Mouse (Mus musculus) frontal cortex, postnatal 10 days (tissue): ENCODE measurements around the gene Mab21l3.
"Not testable (repeated sequence)": the region's sequence is repeated elsewhere in the genome, so short reads cannot be mapped to it uniquely, and the experiment has no call there.

Experiments used
- DNase-seq, 2 experiments: peaks; one replicate each; pipeline ENCODE4 v3.0.0; 2022; ENCODE audit warnings: low spot score in 2 of 2, mixed read lengths in 1 of 2

Mab21l3 gene

GRCm38 (mm10) chr3:101842372-101843094 is 6.2 kb downstream of the Mab21l3 start:
- DNase-seq: no peak

GRCm38 (mm10) chr3:101839327-101839726 is 9.4 kb downstream of the Mab21l3 start:
- no peak for DNase-seq

GRCm38 (mm10) chr3:101836971-101837370 is 11.8 kb downstream of the Mab21l3 start:
- no peak for DNase-seq

GRCm38 (mm10) chr3:101836532-101836931 is 12.2 kb downstream of the Mab21l3 start:
- DNase-seq: no peak

- DNase-seq: peak; percentile 35 to 50
These were observed 12.7 kb downstream of the Mab21l3 start for GRCm38 (mm10) chr3:101836045-101836444.

GRCm38 (mm10) chr3:101831189-101831858 is 17.4 kb downstream of the Mab21l3 start:
- DNase-seq: no peak

- DNase-seq: no peak
These were observed 18.7 kb downstream of the Mab21l3 start for GRCm38 (mm10) chr3:101829881-101830616.

GRCm38 (mm10) chr3:101828595-101828994 is 20.2 kb downstream of the Mab21l3 start:
- DNase-seq: no peak

GRCm38 (mm10) chr3:101827220-101827715 is 21.5 kb downstream of the Mab21l3 start:
- no peak for DNase-seq

- DNase-seq: no peak
These were observed 24.4 kb downstream of the Mab21l3 start for GRCm38 (mm10) chr3:101824338-101824737.

- DNase-seq: no peak
These were observed 26.7 kb downstream of the Mab21l3 start for GRCm38 (mm10) chr3:101822052-101822451.

GRCm38 (mm10) chr3:101820708-101821107 is 28.1 kb downstream of the Mab21l3 start:
- DNase-seq: not testable (repeated sequence)

- no peak for DNase-seq
These were observed 32.8 kb downstream of the Mab21l3 start for GRCm38 (mm10) chr3:101816006-101816405.

GRCm38 (mm10) chr3:101814790-101815189 is 34.0 kb downstream of the Mab21l3 start:
- DNase-seq: no peak

GRCm38 (mm10) chr3:101812341-101812962 is 36.3 kb downstream of the Mab21l3 start:
- peak in 1 of 2 experiments; percentile 77 for DNase-seq

- DNase-seq: no peak
These were observed 36.8 kb downstream of the Mab21l3 start for GRCm38 (mm10) chr3:101811931-101812330.

- no peak for DNase-seq
These were observed 41.1 kb downstream of the Mab21l3 start for GRCm38 (mm10) chr3:101807646-101808045.

GRCm38 (mm10) chr3:101806941-101807340 is 41.8 kb downstream of the Mab21l3 start:
- DNase-seq: no peak

- DNase-seq: peak; percentile 71 to 83
These were observed 42.6 kb downstream of the Mab21l3 start for GRCm38 (mm10) chr3:101806149-101806548.

- DNase-seq: no peak
These were observed 43.2 kb downstream of the Mab21l3 start for GRCm38 (mm10) chr3:101805562-101806004.

GRCm38 (mm10) chr3:101804971-101805561 is 43.7 kb downstream of the Mab21l3 start:
- DNase-seq: no peak
